Mouse (Mus musculus) megakaryocyte, embryonic 14.5 days (primary cell): ENCODE measurements around the gene 6820408C15Rik.

Experiments used
- FLI1 ChIP-seq: IDR thresholded peaks from 2 replicates; pipeline ENCODE4 v1.6.1; 2012; ENCODE audit warnings: low read length, inconsistent platforms, mixed read lengths
- GATA1 ChIP-seq: IDR thresholded peaks from 3 replicates; pipeline ENCODE4 v1.6.1; 2012; ENCODE audit warnings: mixed read lengths, low read length, inconsistent platforms, borderline replicate concordance

- no peak for TF ChIP-seq GATA1
- no peak for TF ChIP-seq FLI1
Measured at GRCm38 (mm10) chr2:152464570-152465150, 49.3 kb downstream of the 6820408C15Rik start, which contains the start of gene Defb23.
